Mouse (Mus musculus) heart, adult 8-10 months (tissue): ENCODE measurements at regions not wholly inside any gene's neighbourhood (a gene's known extent, or its start where the extent isn't known, plus 50 kb on each side); places are given as distances from the start of the nearest gene placed in this dataset.

Experiments
- DNase-seq: peaks from one replicate; pipeline ENCODE4 v3.0.0; 2022; ENCODE audit warnings: low spot score

- peak; percentile 2 for DNase-seq
Measured at GRCm38 (mm10) chr13:106562161-106562560, 374.6 kb downstream of the Ipo11 start.

GRCm38 (mm10) chr13:106525406-106526206, 411.2 kb downstream of the Ipo11 start:
- peak; percentile 21 for DNase-seq

GRCm38 (mm10) chr13:106514510-106515169, 422.1 kb downstream of the Ipo11 start:
- DNase-seq = no peak

- no peak for DNase-seq
Measured at GRCm38 (mm10) chr13:106513669-106514068, 423.1 kb downstream of the Ipo11 start.

- DNase-seq = no peak
Measured at GRCm38 (mm10) chr13:106510435-106510834, 426.3 kb downstream of the Ipo11 start.

GRCm38 (mm10) chr13:106501273-106501672, 435.5 kb downstream of the Ipo11 start:
- DNase-seq = no peak

- no peak for DNase-seq
Measured at GRCm38 (mm10) chr13:106471264-106471663, 465.5 kb downstream of the Ipo11 start.

GRCm38 (mm10) chr13:106454366-106454927, 482.3 kb downstream of the Ipo11 start:
- DNase-seq = no peak

GRCm38 (mm10) chr13:106432165-106432564, 504.6 kb downstream of the Ipo11 start:
- no peak for DNase-seq

GRCm38 (mm10) chr13:106406608-106407038, 530.1 kb downstream of the Ipo11 start:
- DNase-seq = no peak

- no peak for DNase-seq
Measured at GRCm38 (mm10) chr13:106392642-106393041, 544.1 kb downstream of the Ipo11 start.

- no peak for DNase-seq
Measured at GRCm38 (mm10) chr13:106388634-106389033, 548.1 kb downstream of the Ipo11 start.

GRCm38 (mm10) chr13:106367589-106367988, 569.2 kb downstream of the Ipo11 start:
- no peak for DNase-seq

GRCm38 (mm10) chr13:106352614-106353409, 583.9 kb downstream of the Ipo11 start:
- DNase-seq = no peak

- no peak for DNase-seq
Measured at GRCm38 (mm10) chr13:106332025-106332424, 604.7 kb downstream of the Ipo11 start.

- no peak for DNase-seq
Measured at GRCm38 (mm10) chr13:106318980-106319379, 617.8 kb downstream of the Ipo11 start.

- DNase-seq = no peak
Measured at GRCm38 (mm10) chr13:106318476-106318875, 618.3 kb downstream of the Ipo11 start.

- DNase-seq = no peak
Measured at GRCm38 (mm10) chr13:106317300-106317699, 619.5 kb downstream of the Ipo11 start.

- no peak for DNase-seq
Measured at GRCm38 (mm10) chr13:106281181-106281580, 655.6 kb downstream of the Ipo11 start.

- no peak for DNase-seq
Measured at GRCm38 (mm10) chr13:106259874-106260273, 676.9 kb downstream of the Ipo11 start.
